Mouse (Mus musculus): ENCODE data around the gene Gm10277.

Gm10277 gene

DNA sequence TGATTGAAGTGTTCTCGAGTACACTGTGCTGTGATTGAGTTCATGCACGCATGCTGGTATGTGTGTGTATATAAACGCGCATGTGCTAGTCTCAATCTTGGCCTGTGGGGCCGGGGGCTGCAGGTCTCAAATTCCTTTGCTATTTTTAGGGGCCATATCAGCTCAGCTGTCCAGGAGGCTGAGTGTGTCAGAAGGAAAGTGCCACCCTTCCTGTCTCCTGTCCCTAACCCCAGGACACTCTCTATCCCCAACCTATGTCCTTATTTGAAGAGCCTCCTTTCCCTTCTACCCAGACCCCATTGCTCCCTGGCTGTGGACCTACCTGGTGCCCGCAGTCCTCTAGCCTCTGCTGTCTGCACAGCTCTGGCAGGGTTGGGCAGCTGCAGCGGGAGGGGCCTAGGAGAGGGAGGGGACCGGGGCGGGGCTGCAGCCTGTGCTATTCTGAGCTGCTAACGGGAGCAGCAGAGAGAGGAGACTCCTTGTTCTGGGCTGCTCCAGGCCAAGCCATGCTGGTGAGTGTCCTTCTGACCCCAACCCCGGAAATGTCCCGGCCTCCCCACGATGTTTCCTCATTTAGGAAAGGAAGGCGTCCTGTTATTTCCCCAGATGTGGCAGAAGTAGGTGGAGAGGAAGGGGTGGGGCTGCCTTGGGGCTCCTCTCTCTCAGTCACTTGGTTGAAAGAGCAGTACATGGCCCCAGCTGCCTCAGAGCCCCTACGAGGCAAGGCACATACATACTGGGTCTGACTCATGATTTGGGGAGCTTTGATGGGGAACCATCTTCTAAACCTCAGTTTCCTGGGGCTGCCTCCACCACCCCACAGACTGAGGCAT, 13.5 kb upstream of the Gm10277 start:
- peak; percentile 58 for DNase-seq (ENCODE audit: extremely low read depth, insufficient read length, low spot score)

DNA sequence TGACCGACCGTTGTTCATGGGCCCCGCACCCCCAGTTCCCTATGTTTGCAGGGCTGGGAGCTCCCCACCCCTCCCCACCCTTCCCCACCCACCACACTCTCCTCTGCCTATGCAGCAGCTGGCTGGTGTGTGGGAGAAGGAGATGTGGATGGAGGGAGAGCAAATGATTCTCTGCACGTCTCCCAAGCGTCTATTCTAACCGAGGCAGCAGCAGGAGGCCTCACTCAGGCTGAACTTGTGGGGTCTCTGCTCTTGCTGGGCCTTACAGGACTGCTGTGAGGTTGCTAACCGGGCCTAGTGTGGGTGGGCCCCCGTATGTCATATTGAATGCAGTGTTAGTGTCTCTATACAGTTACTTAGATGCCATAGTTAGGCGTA, 12.9 kb upstream of the Gm10277 start:
- no peak for DNase-seq (ENCODE audit: extremely low read depth, insufficient read length, low spot score)

DNA sequence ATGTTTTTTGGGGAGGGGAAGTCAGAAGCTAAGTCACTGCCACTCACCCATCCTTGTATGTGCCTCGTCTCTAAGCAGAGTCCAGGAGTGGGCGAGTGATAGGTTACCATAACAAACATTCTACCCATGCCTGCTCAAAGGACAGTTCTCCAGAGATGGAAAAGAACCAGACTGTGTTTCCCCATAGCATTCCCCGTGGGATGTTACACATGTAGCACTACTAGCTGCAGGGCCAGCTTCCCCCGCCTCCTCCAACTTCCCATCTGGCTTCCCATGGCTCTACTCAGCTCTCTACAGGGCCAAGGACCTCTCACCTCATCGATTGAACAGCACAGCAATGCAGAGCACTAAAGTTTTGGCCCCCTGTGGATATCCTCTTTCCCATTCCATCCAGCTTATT, 7.7 kb upstream of the Gm10277 start:
- no peak for DNase-seq (ENCODE audit: extremely low read depth, insufficient read length, low spot score)

DNA sequence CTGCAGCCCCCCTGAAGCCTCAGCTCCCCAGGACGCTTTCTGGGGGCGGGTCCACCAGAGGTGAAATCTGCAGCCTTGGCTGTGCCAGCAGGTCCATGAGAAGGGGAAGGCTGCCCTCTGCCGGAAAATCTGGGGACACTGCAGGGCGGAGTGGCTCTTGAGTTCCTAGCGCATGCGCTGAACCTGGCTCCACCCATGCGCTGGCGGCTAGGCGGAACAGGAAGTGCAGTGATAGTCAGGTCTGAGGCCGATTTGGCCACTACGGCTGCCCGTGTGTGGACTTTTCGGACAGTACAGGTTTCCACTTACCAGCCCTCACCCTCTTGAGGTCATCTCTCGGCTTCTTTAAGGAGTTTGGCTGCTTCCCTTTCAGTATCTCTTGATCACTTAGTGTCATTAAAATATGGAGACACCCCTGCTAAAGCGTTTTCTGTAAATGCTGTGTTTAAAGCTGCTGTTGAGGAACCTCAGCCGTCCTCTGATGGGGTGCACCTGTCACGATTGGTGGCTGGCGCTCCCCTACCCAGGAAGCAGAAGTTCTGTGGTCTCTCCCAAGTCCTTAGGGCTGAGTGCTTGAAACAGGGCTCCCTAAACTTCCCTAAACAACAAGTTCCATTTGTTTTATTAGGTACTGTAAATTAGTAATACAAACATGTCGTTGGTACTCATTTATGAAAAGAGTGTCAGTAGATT, 5.8 kb upstream of the Gm10277 start:
- DNase-seq (ENCODE audit: extremely low read depth, insufficient read length, low spot score), result peak; percentile 90

DNA sequence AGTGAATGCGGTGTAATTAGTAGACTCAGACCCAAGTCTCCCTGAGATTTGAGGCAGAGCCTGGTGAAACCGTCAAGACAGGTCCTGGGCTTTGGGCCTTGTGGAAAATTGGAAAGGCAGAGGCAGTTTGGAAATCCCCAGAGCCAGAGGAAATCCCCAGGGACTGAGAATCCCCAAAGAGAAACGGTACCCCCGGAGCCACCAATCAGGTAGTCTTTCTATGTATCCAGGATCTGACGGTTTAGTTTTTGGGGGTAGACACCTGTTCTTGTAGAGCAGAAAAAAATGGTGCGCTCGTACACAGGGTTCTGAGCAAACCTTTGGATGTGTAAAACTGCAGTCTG, 5.0 kb upstream of the Gm10277 start:
- peak; percentile 33 for DNase-seq (ENCODE audit: extremely low read depth, insufficient read length, low spot score)

DNA sequence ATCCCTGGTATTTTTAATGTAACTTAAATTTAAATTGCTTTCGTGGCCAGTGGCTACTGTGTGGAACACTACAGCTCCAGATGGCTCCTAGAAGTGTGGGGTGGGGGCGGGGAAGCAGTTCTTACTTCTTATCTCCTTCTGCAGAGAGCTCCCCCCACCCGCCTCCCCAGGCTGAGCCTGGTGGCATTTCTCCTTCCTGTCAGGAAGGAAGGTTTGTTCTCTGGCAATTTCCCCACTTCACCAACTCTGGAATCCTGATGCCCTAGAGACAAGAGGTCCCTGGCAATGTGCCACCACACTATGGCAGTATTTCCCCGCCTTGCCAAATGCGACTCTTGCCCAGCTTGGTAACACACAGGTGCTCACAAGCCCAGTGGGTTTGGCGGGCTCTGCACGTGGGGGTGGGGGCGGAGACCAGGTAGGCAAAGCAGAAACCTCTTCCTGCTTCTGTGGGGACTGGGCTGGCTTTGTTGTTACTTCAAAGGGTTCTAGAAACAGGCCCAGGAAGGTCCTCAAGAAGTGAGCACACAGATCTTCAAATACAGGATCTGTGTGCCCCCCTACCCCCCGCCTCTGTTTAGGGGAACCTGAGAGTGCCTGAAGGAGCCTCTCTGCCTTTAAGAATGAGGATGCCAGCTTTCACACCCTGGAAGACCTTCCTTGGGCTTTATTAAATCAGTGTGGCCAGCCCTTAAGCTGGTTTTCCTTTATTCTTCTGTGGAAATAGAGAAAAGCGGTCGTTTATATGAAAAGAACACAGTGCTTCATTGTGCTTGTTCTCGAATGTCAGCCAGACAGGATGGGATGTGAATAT, 4.4 kb upstream of the Gm10277 start:
- peak; percentile 69 for DNase-seq (ENCODE audit: extremely low read depth, insufficient read length, low spot score)

DNA sequence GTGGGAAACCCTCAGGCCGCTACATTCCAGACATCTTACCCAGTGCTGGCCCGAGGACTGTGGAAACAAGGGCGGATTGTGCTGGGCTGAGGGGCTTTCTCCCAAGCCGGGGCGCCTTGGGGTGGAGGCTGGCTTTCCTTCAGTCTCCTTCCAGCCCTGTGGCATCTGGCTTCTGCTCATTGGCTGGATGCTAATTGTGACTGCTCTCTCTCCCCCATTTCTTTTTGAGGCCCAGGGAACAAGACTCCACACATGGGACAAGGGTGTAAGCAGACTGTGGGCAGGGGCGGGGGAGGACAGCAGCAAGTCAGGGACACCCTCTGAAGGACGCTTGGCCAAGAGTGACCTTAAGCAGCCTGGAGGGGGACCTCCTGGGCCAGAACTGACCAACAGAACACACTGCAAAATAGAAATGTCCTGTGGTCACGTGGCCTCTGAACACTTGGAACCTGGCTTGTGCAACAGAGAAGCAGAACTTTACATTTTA, 3.7 kb upstream of the Gm10277 start:
- peak; percentile 69 for DNase-seq (ENCODE audit: extremely low read depth, insufficient read length, low spot score)

DNA sequence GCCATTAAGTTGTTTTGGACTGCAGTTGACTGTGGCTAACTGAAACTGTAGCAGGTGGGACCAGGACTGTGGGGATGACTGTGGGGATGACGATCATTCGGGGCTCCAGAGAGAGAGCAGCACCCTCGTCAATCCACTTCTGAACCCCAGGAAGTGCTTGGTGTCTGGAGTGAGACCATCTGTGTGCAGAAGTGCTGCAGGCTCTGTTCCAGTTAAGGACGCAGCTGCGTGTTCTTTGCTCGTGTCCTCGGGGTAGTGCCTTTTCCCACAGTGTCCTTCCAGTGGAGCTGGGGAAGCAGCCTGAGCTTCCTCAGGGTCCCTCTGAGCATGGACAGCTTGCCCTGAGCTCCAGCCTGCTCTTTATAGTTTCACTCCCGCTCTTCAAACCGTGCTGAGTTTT, 2.7 kb upstream of the Gm10277 start:
- DNase-seq (ENCODE audit: extremely low read depth, insufficient read length, low spot score), result no peak

DNA sequence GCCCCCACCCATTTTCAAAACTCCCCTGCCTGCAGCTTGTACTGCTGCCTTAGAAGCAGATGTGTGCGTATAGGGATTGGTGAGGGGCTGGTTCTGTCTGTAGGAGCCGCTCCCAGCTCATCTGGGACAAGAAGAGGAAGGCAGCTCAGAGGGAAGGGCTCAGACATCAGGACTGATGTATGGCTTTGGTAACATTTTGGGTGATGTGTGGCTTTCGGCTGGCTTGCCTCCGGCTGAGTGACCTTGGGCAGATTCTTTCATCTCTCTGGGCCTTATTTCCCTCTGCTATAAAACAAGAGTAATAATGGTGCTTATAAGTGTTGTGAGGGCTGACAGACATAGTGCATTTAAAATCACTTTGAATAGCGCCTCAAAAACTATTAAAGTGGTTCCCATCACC, 2.0 kb upstream of the Gm10277 start:
- DNase-seq (ENCODE audit: extremely low read depth, insufficient read length, low spot score), result no peak

DNA sequence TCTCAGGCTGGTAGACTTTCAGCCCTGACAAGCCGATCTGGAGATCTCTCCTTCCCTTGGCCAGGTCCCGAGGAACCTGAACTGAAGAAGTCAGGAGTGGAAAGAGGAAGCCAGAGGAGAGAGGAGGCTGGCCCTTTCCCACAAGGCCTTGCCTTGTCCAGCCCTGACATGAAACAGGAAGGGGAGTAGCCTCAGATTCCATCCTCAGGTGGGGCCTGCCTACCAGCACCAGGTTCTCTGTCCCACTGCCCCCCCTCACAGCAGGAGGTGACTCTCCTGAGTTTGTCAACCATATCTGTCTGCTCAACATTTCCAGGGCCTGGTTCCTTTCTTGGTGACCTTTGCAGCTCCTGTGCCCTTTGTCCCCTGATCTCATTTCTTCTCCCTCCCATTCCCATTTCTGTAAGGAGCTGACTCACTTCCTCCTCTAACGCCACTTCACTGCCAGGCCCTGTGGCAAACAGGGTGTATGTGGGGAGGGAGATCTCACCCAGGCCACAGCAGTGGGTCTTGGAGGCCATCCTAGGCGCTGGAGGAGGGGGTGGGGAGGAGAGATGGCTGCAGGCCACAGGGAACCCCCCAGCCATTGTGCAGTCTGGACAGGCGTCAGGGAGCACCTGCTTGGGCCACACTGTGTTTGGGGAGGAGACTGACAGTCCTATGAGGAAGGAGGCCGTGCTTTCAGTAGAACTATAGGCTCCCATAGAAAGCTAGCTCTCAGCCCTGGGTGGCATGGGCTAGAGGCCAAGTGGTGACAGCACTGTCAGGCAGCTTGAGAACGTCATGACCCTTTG, 1.6 kb downstream of the Gm10277 start:
- peak; percentile 92 for DNase-seq (ENCODE audit: extremely low read depth, insufficient read length, low spot score)

DNA sequence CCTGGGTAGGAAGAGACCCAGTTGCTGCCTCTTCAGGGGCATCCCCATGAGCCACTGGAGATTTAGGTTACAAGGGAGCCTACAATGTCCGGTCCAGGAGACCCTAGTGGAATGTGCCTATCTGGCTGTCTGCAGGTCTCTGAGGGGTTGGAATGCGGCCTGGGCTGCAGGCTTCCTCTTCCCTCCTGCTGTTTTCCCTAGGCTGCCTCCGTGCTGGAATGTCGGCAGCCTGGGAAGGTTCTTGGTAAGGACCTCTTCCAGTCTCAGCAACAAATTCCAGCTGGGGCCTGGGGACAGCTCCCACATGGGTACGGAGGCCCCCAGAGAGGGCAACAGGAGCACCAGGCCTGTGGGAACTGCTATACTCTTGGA, 2.2 kb downstream of the Gm10277 start:
- DNase-seq (ENCODE audit: extremely low read depth, insufficient read length, low spot score), result no peak

DNA sequence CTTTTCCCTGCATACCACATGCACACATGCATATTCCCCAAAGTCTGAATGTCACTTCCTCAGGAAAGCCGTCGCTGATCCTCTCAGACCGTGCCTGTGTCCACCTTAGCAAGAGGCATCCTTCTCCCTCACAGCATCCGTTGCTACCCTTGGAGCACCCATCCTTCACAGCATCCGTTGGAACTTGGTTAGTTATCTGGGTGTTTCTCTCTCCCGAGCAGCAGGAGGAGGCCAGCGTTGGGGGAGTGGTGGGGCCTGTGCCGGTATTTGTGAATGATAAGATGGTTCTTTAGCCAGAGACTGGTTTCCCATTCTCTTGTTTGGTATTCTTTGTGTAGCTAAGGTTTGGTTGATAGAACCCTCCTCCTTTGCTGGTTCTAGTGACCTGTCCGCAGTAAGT, 2.7 kb downstream of the Gm10277 start:
- no peak for DNase-seq (ENCODE audit: extremely low read depth, insufficient read length, low spot score)

DNA sequence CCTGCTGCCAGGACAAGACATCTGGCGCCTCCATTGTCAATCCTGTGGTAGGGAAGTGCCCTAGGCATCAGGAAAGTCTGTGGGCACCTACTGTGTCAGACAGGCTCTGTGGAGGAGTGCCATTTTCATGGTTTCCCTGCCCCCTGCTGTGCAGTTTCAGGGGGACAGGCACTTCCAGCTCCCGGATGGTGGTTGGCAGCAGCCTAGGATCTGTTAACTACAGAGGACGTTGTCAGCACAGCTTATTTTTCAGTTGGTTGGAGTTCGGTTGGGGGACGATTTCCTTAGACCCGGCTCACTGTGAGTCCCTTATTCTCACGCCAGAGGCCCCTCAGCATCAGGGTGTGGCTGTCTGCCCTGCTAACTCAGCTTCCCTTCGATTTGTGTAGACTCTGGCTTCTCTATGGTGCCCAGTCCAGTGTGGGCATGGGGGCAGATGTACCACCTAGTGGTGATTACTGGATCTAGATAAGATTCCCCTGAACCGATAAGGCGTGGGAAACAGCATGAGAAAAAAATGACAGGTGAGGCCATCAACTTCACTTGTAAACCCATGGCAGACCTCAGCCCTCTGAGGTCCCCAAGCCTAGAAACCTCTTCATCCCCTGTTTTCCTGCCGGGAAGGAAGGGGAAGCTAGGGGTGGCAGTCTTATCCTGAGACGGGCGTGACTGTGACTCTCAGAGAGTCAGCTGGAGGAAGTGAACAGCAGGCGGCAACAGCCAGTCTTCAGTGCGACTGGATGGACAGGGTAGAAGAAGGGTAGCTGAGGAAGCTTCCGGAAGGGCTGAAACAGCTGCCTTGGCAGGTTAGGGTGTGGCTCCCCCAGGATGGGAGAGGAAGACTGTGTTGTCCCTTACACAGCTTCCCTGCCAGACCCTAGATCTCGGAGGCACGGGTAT, 3.5 kb downstream of the Gm10277 start:
- no peak for DNase-seq (ENCODE audit: extremely low read depth, insufficient read length, low spot score)

DNA sequence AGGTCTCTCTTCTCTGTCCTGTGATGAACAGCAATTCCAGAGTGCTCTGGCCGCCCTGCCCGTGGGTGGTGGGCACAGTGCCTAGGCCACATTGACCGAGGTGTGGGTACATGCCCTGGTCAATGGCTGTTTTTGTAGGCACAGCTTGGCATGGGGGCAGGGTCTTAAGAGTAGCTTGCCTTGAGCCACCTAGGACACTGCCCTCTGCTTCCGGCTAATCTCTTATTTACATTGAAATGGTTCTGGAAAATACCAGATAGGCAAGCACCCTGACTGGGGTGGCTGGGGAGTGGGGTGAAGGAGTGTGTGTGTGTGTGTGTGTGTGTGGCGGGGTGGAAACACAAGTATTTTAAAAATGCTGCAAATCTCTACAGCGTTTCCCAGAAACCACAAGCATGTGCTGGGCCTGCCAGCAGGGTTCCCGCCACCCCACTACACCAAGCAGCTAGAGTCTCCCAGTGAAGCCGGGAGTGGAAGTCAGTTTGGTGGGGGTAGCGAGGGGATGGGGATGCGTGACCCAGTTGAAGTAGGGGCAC, 4.3 kb downstream of the Gm10277 start:
- peak; percentile 93 for DNase-seq (ENCODE audit: extremely low read depth, insufficient read length, low spot score)

DNA sequence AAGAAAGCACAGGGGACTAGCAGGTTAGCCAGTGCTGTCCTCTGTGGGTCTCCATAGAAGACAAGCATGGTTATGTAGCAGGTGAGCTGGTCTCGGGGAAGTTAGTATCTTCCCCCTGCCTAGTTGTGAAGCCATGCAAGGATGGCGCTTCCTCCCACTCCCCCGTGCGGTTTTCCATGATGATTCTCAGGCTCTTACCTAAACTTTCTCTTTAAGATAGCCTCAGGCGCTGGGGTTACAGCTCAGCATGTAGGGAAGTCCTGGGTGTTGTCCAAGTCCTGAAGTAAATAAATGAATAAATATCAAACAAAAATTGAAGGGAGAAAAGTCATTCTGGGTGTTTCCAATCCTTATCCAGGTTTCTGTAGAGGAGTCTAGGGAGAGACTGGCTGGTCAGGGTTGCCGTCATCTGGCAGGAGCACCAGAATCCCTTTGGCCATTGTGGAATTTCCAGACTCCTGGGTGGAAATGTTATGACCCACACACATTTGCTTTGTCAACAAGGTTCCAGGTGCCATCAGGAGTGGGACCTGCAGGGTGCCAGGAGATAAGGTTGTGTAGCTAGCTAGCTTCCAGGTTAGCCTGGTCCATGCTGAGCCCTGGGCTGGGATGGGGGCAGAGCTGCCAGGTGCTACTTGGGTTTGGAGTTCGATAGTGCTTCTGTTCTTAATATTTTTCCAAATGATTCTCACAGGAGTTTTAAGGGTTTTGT, 5.3 kb downstream of the Gm10277 start:
- no peak for DNase-seq (ENCODE audit: extremely low read depth, insufficient read length, low spot score)

DNA sequence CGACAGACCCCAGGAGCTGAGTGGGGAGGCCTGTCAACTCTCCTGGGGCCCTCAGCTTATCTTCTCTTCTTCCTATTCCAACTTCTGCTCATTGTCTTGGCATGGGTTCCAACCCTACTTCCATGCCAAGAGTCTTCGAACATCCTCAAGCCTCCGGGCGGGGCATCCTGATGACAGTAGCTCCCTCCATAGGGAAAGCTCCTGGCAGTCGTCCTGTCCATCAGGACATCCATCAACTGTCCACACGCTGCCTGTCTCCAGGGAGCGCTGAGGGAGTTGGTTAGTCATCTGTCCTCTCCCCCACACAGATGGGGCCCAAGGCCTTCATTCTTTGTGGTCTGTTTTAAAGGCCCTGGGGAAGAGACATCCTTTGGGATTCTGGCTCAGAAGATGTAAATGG, 6.5 kb downstream of the Gm10277 start:
- DNase-seq (ENCODE audit: extremely low read depth, insufficient read length, low spot score), result peak; percentile 65

DNA sequence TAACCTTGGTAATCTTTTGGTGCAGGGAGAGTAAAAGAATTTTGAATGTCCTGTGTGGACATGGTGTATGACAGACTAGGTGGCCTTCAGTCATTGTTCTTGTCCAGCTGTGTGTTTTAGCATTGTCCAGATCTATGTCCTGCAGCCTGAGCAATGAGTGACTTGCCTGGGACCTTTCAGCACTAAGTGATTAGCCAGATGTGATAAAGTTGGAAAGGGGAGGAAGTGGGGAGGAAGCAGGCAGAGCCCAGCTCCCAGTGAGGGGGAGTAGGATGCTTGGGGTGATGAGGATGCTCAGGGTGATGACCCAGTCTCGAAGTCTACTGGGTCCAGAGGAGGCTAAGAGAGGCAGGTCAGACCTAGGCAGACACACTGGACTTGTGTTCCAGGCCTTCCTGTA, 8.3 kb downstream of the Gm10277 start:
- DNase-seq (ENCODE audit: extremely low read depth, insufficient read length, low spot score), result no peak

DNA sequence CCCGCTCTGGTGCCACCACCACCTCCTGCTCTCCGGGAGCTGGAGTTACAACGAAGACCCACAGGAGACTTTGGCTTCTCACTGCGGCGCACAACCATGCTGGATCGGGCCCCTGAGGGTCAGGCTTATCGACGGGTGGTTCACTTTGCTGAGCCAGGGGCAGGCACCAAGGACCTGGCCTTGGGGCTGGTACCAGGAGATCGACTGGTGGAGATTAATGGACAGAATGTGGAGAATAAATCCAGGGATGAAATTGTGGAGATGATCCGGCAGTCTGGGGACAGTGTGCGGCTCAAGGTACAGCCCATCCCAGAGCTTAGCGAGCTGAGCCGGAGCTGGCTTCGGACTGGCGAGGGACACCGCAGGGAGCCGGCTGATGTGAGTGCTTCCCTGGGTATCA, 9.6 kb downstream of the Gm10277 start:
- no peak for DNase-seq (ENCODE audit: extremely low read depth, insufficient read length, low spot score)

DNA sequence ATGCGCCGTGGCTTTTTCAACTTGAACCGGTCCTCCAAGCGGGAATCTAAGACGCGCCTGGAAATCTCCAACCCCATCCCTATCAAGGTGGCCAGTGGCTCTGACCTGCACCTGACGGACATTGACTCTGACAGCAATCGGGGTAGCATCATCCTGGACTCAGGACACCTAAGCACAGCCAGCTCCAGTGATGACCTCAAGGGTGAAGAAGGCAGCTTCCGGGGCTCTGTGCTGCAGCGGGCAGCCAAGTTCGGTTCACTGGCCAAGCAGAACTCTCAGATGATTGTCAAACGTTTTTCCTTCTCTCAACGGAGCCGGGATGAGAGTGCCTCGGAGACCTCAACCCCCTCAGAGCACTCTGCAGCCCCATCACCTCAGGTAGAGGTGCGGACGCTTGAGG, 10.1 kb downstream of the Gm10277 start:
- no peak for DNase-seq (ENCODE audit: extremely low read depth, insufficient read length, low spot score)

Measured in 3134 (cell line).